Mouse (Mus musculus) megakaryocyte progenitor cell, adult 5-6 weeks (primary cell): ENCODE measurements around the gene Spata25. TPM values are rescaled to one million over a fixed set of nuclear protein-coding genes. Genes with fewer than 3 reads are reported as not detected.
"Not testable (repeated sequence)": the region's sequence is repeated elsewhere in the genome, so short reads cannot be mapped to it uniquely, and the experiment has no call there.

ENCODE experiments used
- ATAC-seq: replicated peaks from 2 replicates; pipeline ENCODE4 v1.8.0; 2016; ENCODE audit warnings: mild to moderate bottlenecking, moderate TSS enrichment, inconsistent platforms; ENCODE audit not compliant: poor library complexity
- total RNA-seq, 2 experiments: library from RNA; stranded (forward) in 1 of 2; stranded (reverse) in 1 of 2; fragments of 157-497, 149-512 nt in 1 of 2; fragments of 200-1000 nt in 1 of 2; gene quantifications; 2 replicates each; pipeline versions ENCODE4 v1.2.3 to v1.2.4; 2015 to 2017

Spata25 gene
- total RNA-seq, 2 experiments from 2014 or later: not detected

DNA sequence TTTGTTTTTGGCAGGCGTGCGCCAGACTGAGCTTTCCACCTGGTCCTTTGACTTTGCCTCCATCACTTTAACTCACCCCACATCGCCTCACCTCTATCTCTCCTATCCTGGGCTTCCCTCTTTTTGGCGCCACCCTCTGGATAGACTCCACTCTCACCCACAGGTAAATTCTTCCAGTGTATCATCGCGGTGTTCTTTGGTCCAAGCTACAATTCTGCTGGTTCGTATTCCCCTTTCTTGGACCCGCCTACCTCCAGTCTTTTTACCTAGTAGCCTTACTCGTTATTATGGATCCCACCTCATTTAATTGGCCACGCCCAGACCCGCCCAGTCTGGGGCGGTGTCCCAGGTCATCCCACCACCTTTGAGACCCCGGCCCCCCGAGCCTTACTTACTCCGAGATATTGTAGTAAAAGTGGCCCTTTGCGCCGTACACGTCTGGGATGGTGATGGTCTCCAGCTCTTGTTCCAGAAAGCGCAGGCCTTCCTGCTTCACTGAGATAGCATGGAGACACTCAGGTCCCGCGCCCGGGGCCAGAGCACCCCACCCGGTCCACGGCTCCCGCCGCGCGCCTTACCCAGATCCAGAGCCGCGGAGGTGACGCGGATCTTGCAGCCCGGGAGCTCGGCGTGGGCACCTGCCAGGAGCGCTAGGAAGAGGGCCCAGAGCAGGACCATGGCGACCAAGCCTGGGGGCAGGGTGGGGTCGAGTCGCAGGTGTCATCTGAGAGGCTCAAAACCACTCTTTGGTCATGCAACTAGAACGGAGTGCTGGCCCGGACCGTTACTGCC, 28.2 kb upstream of the Spata25 start:
- ATAC-seq: 0 out of 2 replicates have a peak, but pooled peaks have one; percentile 15

DNA sequence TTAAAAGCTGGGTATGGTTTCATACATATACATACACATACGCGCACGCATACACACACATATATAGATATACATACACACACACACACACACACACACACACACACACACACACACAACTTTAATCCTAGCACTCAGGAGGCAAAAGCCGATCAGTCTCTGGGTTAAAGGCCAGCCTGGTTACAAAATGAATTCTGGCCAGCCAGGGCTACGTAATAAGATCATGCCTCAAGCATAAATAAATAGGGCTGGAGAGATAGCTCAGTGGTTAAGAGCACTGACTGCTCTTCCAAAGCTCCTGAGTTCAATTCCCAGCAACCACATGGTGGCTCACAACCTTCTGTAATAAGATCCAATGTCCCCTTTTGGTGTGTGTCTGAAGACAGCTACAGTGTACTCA, 27.2 kb upstream of the Spata25 start:
- ATAC-seq: not testable (repeated sequence)

DNA sequence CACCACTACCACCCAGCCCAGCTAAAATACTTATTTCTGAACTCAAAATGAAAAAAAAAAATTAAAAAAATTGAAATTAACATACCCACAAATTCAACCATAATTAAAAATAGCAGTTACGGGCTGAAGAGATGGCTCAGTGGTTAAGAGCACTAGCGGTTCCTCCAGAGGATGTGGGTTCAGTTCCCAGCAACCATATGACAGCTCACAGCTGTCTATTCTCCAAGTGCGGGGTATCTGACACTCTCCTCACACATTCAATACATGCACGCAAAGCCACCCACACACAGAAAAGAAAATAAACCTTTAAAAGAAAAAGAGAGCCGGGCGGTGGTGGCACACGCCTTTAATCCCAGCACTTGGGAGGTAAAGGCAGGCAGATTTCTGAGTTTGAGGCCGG, 21.7 kb upstream of the Spata25 start:
- no peak for ATAC-seq

DNA sequence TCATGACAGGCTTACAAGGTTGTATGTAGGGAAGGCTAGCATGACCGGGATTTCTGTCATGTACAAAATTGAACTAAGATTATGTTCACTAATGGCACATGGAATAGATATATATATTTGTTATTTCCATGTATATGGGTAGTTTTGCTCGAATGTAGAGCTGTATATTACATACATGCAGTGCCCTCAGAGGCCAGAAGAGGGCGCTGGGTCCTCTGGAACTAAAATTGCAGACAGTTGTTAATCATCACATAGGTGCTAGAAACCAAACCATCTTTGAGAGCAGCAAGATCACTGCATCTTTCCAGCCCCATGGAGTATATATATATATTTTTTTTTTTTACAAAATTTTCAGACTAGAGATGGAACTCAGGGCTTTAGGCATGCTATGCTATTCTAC, 17.4 kb upstream of the Spata25 start:
- ATAC-seq: 0 out of 2 replicates have a peak, but pooled peaks have one; percentile 34

DNA sequence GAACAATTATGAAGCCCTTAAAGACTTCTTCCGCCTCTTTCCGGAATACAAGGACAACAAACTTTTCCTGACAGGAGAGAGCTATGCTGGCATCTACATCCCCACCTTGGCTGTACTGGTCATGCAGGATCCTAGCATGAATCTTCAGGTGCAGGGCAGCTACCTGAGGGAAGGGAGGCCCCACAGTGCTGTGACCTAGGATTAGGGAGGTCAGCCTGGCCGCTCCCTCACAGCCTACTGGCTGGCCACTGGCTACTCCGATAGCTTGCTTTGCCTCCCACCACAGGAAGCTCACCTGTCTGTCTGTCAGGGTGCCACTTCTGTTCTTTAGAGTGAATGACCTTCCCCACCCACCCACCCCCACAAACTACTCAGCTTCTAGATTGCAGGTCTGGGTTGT, 6.8 kb upstream of the Spata25 start:
- no peak for ATAC-seq

- ATAC-seq: peak; percentile 21; the same call in 1 of the 2 replicates
Observed at GRCm38 (mm10) chr2:164834531-164834930, 6.2 kb upstream of the Spata25 start.

- peak; percentile 45 for ATAC-seq
Observed at GRCm38 (mm10) chr2:164833314-164833959, 5.1 kb upstream of the Spata25 start, which contains the start of gene Neurl2. Gene Neurl2, minus strand, starts transcription at chr2:164833456.

DNA sequence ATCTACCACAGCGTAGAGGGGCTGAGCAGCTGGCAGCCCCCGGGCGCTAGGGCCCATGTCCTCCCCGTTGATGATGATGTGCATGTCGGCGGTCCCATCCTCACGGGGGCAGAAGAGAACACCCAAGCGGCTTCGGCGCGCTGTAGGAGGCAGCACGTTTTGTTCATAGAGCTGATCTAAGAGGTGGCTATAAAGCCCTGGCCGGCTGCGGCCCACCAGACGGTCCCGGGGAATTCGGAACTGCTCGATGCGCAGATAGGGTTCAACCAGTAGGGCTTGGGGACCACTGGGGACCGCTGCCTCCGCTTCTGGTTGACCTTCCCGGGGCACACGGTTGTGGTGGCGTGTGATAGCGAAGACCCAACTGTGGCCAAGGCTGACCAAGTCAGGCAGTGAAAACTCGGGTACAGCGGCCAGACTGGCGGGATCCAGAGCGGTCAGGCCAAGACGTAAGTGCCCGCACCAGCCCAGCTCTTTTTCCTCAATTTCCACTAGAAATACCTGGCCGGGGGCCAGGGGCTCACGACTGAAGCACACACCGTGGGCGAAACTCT, 4.5 kb upstream of the Spata25 start, which contains the start of gene Ctsa:
TSS of gene Ctsa (plus strand) at position 126 of the 554 bp plus-strand sequence.
- ATAC-seq: peak; percentile 85

- ATAC-seq: peak; percentile 2
Observed at GRCm38 (mm10) chr2:164832032-164832747, 3.9 kb upstream of the Spata25 start.

GRCm38 (mm10) chr2:164831029-164831428, 2.7 kb upstream of the Spata25 start:
- ATAC-seq: no peak

DNA sequence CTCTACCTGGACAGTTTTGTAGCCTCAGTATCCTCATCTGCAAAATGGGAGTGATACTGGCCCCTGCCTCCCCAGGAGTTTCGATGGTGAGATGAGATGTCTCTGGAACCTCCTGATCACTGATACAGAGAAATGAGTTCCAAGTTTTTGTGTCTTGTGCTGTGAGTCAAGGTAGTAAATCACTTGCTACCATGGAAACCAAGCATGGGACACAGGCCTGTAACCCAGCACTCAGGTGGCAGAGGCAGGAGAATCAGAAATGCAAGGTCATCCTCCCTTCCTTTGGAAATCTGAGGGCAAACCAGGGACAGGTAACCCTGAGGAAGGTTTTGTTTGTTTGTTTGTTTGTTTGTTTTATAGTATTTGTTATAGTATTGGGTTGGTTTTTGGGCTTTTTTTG, 753 bp upstream of the Spata25 start:
- no peak for ATAC-seq

- ATAC-seq: no peak
Observed at GRCm38 (mm10) chr2:164827146-164827850, 1.0 kb downstream of the Spata25 start.

DNA sequence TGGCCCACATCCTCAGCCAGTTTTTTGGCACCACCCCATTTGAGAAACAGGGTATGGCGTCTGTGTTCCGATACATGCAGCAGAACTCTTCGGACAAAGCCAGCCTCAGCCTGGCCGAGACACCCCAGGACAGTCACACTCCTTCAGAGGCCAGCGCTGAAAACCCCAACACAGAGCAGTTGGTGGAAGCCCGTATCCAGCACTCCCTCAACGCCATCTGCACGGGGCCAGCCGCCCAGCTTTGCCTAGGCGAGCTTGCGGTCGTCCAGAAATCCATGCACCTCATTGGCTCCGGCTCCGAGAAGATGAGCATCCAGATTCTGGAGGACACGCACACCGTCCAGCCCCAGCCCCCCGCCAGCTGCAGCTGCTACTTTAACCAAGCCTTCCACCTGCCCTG, 2.8 kb downstream of the Spata25 start:
- no peak for ATAC-seq

DNA sequence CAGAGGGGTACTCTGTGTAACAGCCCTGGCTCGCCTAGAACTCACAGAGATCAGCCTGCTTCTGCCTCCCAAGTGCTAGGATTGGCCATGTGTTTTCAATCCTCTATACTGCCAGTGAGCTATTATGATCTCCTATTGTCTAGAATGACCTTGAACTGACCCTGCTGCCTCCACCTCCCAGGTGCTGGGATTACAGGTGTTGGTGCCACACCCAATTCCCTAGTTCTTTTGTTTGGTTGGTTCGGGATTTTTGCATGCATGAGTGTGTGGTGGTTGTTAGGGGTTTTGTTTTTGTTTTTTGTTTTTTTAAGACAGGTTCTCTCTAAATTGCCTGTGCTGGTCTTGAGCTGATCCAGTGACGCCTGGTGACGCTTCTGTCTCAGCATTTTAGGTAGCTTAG, 4.4 kb downstream of the Spata25 start:
- ATAC-seq: no peak

GRCm38 (mm10) chr2:164823181-164823585, 5.2 kb downstream of the Spata25 start:
- ATAC-seq: peak; percentile 63

DNA sequence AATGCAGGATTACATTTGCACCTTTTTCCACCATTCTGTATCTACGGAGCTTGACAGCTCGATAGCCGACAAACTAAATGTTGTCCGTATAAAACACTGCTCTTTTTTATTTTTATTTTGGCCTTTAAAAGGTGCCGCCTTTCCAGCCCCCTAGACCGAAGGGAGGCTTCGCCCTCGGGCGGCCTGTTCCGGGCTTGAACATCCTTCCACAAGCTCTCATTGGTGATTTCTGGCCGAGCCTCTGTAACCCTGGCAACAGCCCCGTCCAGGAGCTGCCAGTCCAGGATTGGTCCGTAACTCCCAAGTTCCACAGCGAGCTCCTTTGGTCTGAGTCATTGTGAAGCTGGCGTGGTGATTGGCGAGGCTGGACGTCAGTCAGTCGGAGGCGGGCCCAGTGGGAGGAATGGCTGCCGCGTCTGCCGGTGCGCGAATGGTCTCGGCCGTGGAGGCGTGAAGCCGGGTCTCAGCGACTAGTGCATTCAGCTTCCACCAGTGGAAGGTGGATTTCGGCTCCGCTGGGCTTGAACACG, 5.6 kb downstream of the Spata25 start, which contains the start of gene Zswim1:
TSS of gene Zswim1 (plus strand) at position 51 of the 530 bp plus-strand sequence.
- ATAC-seq: peak; percentile 98

DNA sequence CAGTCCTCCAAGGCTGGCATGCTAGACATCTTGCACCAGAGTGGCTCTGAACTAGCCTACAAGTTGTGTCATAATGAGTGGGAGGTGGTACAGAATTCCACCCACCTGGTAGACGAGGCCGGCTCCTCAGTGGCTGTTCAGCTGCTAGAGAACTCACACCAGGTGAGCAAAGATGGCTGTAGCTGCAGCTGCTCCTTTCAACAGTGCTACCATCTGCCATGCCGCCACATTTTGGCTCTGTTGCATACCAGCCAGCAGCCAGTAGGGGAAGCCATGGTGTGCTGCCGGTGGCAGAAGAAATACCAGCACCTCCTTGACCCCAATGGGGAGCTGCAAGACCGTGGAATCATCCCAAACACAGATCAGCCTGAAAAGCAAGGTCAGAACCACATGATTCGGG, 7.3 kb downstream of the Spata25 start:
- no peak for ATAC-seq

- no peak for ATAC-seq
Observed at GRCm38 (mm10) chr2:164817703-164818102, 10.6 kb downstream of the Spata25 start.

GRCm38 (mm10) chr2:164817206-164817605, 11.1 kb downstream of the Spata25 start:
- ATAC-seq: no peak

DNA sequence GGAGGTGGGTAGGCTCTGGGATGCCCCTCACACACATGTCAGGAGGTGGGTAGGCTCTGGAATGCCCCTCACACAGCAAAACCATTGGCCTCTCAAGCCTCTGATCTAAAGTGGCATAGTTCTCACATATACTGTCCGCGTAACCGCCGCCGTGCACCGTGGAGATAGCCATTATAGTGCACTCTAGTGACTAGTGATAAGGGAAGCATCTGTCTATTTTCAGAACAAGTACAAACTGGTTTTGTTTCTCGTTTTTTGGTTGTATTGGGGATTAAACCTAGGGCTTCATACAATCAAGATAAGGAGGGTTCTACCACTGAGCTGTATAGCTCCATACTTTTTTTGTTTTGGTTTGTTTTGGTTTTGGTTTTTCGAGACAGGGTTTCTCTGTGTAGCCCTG, 12.5 kb downstream of the Spata25 start:
- peak; percentile 82 for ATAC-seq
